Comparison of ENCODE assay signal across 11 mouse cellular contexts in the genomic region with DNA sequence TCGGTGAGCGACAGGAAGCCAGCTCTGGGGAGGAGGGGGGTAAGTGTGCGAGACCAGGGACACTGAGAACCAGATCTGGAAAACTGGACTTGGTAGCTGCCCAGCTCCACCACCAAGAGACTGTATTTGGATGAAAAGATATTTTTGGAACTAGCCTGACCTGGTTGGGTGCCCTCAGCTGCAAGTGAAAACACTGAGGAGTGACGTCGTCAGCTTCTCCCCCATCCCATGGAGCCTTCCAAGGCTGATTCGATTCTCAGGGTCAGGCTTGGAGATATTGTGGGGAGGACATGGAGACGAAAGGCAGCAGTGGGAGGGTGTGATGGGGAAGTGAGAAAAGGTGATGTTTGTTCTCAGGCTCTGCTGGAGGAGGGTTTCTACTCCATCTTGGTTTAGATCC. TPM values are rescaled to one million over a fixed set of nuclear protein-coding genes. Genes with fewer than 3 reads are reported as not detected.
DNase-seq lines count a peak whose midpoint lies in the region; ATAC-seq and TF ChIP-seq lines count a peak whose summit lies in the region.
"Had no signal": no experiment of that assay in that cellular context is flagged by ENCODE, and none has a peak within 500 bp of the region (broad histone marks: within the 10 kb centered on the region; RNA-seq: fewer than 3 reads in every experiment).

No protein-coding gene starts in this region.

- H3K9ac ChIP-seq in intestine, embryonic 14.5 days (ENCODE audit: low read length), result no peak overlapping the region
- H3K9ac ChIP-seq in intestine, postnatal 0 days (ENCODE audit: low read depth, low read length), result no peak overlapping the region
- H3K9ac ChIP-seq in lung, postnatal 0 days (replicated peaks; ENCODE audit: low read depth), result no peak overlapping the region
- H3K9ac ChIP-seq in midbrain, embryonic 11.5 days (ENCODE audit: low read length), result no peak overlapping the region
- H3K9ac ChIP-seq: forebrain, embryonic 13.5 days; liver, embryonic 14.5 days had no signal

- no peaks in the 10 kb centered on the region for H3K9me3 ChIP-seq in intestine, embryonic 14.5 days (ENCODE audit: control insufficient read depth, low read length)
- no peaks in the 10 kb centered on the region for H3K9me3 ChIP-seq in intestine, postnatal 0 days (ENCODE audit: control insufficient read depth)
- no peaks in the 10 kb centered on the region for H3K9me3 ChIP-seq in lung, postnatal 0 days (ENCODE audit: low read length)
- no peaks in the 10 kb centered on the region for H3K9me3 ChIP-seq in midbrain, embryonic 11.5 days (ENCODE audit: control insufficient read depth, low read length)
- H3K9me3 ChIP-seq: forebrain, embryonic 13.5 days; G1E had no signal

- H3K4me2 ChIP-seq in intestine, embryonic 14.5 days (ENCODE audit: low read length), result no peak overlapping the region
- no peak overlapping the region for H3K4me2 ChIP-seq in intestine, postnatal 0 days (replicated peaks; ENCODE audit: low read depth)
- H3K4me2 ChIP-seq in lung, postnatal 0 days (replicated peaks; ENCODE audit: low read depth, low read length), result no peak overlapping the region
- H3K4me2 ChIP-seq in midbrain, embryonic 11.5 days, result no peak overlapping the region
- H3K4me2 ChIP-seq: forebrain, embryonic 13.5 days had no signal

- peak; percentile 43 for DNase-seq in intestine, embryonic 14.5 days (ENCODE audit: low spot score)
- DNase-seq in B cell, adult 2 months, result peak; percentile 34 to 39
- peak; percentile 74 for DNase-seq in adrenal gland, postnatal 10 days
- no peak for DNase-seq in lung, postnatal 0 days (ENCODE audit: low spot score)
- DNase-seq in midbrain, embryonic 11.5 days (ENCODE audit: low spot score, missing footprints), result no peak
- DNase-seq: cerebellum, adult 8-10 months had no signal

- WGBS in intestine, embryonic 14.5 days, result 40% methylated on average over 7 of the region's 7 CpGs
- WGBS in intestine, postnatal 0 days, result 61% methylated on average over 7 of the region's 7 CpGs
- WGBS in lung, postnatal 0 days, result 27% methylated on average over 7 of the region's 7 CpGs
- WGBS in midbrain, embryonic 11.5 days, result 83% methylated on average over 7 of the region's 7 CpGs

- no peaks in the 10 kb centered on the region for H3K36me3 ChIP-seq in intestine, embryonic 14.5 days (ENCODE audit: control insufficient read depth, insufficient read depth, low read length)
- no peaks in the 10 kb centered on the region for H3K36me3 ChIP-seq in intestine, postnatal 0 days (ENCODE audit: control insufficient read depth, insufficient read depth)
- H3K36me3 ChIP-seq in lung, postnatal 0 days (ENCODE audit: insufficient read depth, low read length), result no peaks in the 10 kb centered on the region
- H3K36me3 ChIP-seq in midbrain, embryonic 11.5 days (ENCODE audit: control insufficient read depth, insufficient read depth, low read length), result no peaks in the 10 kb centered on the region
- H3K36me3 ChIP-seq: G1E had no signal

- H3K4me1 ChIP-seq in intestine, embryonic 14.5 days (replicated peaks; ENCODE audit: control insufficient read depth, insufficient read depth, low read length), result peaks cover 26% of the 10 kb centered on the region
- H3K4me1 ChIP-seq in intestine, postnatal 0 days (replicated peaks; ENCODE audit: control insufficient read depth, insufficient read depth, low read length), result no peaks in the 10 kb centered on the region
- H3K4me1 ChIP-seq in lung, postnatal 0 days (ENCODE audit: insufficient read depth, low read depth, low read length), result peaks cover 24% of the 10 kb centered on the region
- H3K4me1 ChIP-seq in midbrain, embryonic 11.5 days (ENCODE audit: control insufficient read depth, insufficient read depth, low read length), result peaks cover 3% of the 10 kb centered on the region; the same call in 1 of the 2 replicates

- H3K27me3 ChIP-seq in intestine, embryonic 14.5 days (replicated peaks; ENCODE audit: control insufficient read depth, insufficient read depth, low read length), result no peaks in the 10 kb centered on the region
- H3K27me3 ChIP-seq in intestine, postnatal 0 days (replicated peaks; ENCODE audit: control insufficient read depth, insufficient read depth, low read length), result 0 out of 2 replicates have a peak, but pooled peaks cover 5% of the 10 kb centered on the region
- no peaks in the 10 kb centered on the region for H3K27me3 ChIP-seq in lung, postnatal 0 days (replicated peaks; ENCODE audit: insufficient read depth, low read length)
- no peaks in the 10 kb centered on the region for H3K27me3 ChIP-seq in midbrain, embryonic 11.5 days (ENCODE audit: control insufficient read depth, insufficient read depth, low read length)
- H3K27me3 ChIP-seq: forebrain, embryonic 13.5 days had no signal

- no peak for TF ChIP-seq CTCF in intestine, postnatal 0 days (IDR thresholded peaks at IDR 0.05; ENCODE audit: low read depth)
- TF ChIP-seq CTCF in lung, postnatal 0 days (IDR thresholded peaks at IDR 0.05), result no peak

- no peak for TF ChIP-seq EP300 in lung, postnatal 0 days (IDR thresholded peaks at IDR 0.05)

- no peak for ATAC-seq in intestine, embryonic 14.5 days (replicated peaks; ENCODE audit: low FRiP score, low TSS enrichment, low read depth)
- no peak for ATAC-seq in intestine, postnatal 0 days
- no peak for ATAC-seq in lung, postnatal 0 days
- no peak for ATAC-seq in erythroid progenitor cell, adult 5-6 weeks (replicated peaks; ENCODE audit: low FRiP score, poor library complexity, severe bottlenecking)
- no peak for ATAC-seq in midbrain, embryonic 11.5 days (ENCODE audit: low FRiP score)
- ATAC-seq: forebrain, embryonic 13.5 days had no signal

- peak overlapping the region; percentile 47; the same call in 1 of the 2 replicates for H3K27ac ChIP-seq in intestine, embryonic 14.5 days (ENCODE audit: low read depth)
- H3K27ac ChIP-seq in intestine, postnatal 0 days (ENCODE audit: low read depth, low read length), result no peak overlapping the region
- H3K27ac ChIP-seq in lung, postnatal 0 days (ENCODE audit: low read length), result 0 out of 2 replicates have a peak overlapping the region, but pooled peaks have one; percentile 1
- H3K27ac ChIP-seq in midbrain, embryonic 11.5 days (ENCODE audit: low read depth, low read length), result no peak overlapping the region
- H3K27ac ChIP-seq: forebrain, embryonic 13.5 days; liver, embryonic 14.5 days had no signal

- no peak overlapping the region for H3K4me3 ChIP-seq in intestine, embryonic 14.5 days (ENCODE audit: low read depth, low read length)
- no peak overlapping the region for H3K4me3 ChIP-seq in intestine, postnatal 0 days (ENCODE audit: low read depth, low read length)
- no peak overlapping the region for H3K4me3 ChIP-seq in lung, postnatal 0 days (ENCODE audit: low read depth, low read length)
- no peak overlapping the region for H3K4me3 ChIP-seq in midbrain, embryonic 11.5 days (ENCODE audit: low read depth, low read length)
- H3K4me3 ChIP-seq: forebrain, embryonic 13.5 days had no signal

RNA-seq across cellular contexts. Expression of a gene that starts 8.2 kb away (rescaled TPM):
- polyA plus RNA-seq in intestine, embryonic 14.5 days (2014; fragmentation: Nextera tagmentation; extraction: Ambion mirVana), result 22.4 and 26.7 TPM in 2 replicates
- polyA plus RNA-seq in intestine, postnatal 0 days (2015; fragmentation: Nextera tagmentation; extraction: Ambion mirVana), result 6.0 and 6.8 TPM in 2 replicates
- total RNA-seq in adrenal gland, postnatal 10 days (2021), result 10 to 100 TPM; 41.4 to 48.5 TPM
- 42.2 and 46.4 TPM in 2 replicates for polyA plus RNA-seq in lung, postnatal 0 days (2015; fragmentation: Nextera tagmentation; extraction: Ambion mirVana)
- total RNA-seq in erythroid progenitor cell, adult 5-6 weeks (2015; ENCODE audit: low replicate concordance), result 4.3 and 7.5 TPM in 2 replicates
- 3.2 and 3.9 TPM in 2 replicates for total RNA-seq in erythroid progenitor cell, adult 5-6 weeks (2017; ENCODE audit: low replicate concordance)
- 31.8 and 34.1 TPM in 2 replicates for polyA plus RNA-seq in midbrain, embryonic 11.5 days (2014; fragmentation: Nextera tagmentation; extraction: Ambion mirVana)

Comparison
In these comparisons a context has a peak if more than half of its experiments do, and no peak if none do; other contexts are left out.
1. H3K27ac ChIP-seq: peak in intestine, embryonic 14.5 days (single experiment) and lung, postnatal 0 days (single experiment); none in intestine, postnatal 0 days (single experiment) and midbrain, embryonic 11.5 days (single experiment).
2. DNase-seq: peak in intestine, embryonic 14.5 days (single experiment), B cell, adult 2 months (2 of 2) and adrenal gland, postnatal 10 days (single experiment); none in lung, postnatal 0 days (single experiment) and midbrain, embryonic 11.5 days (single experiment).